Mouse (Mus musculus) G1E (cell line): ENCODE data around the gene Dnase1l3. TPM values are rescaled to one million over a fixed set of nuclear protein-coding genes. Genes with fewer than 3 reads are reported as not detected.

Experiments used
- ATAC-seq: 2 replicates; pipeline ENCODE4 v1.8.0; 2016; ENCODE audit warnings: mild to moderate bottlenecking; ENCODE audit not compliant: insufficient number of reproducible peaks, poor library complexity, low FRiP score, severe bottlenecking; ENCODE audit errors: extremely low read depth
- DNase-seq: peaks from one replicate; pipeline ENCODE4 v3.0.0; 2012; ENCODE audit warnings: low spot score
- H3K27me3 ChIP-seq: 2 replicates; pipeline ENCODE4 v1.6.1; 2012; ENCODE audit warnings: mild to moderate bottlenecking, low read length, inconsistent platforms; ENCODE audit not compliant: insufficient read depth
- H3K36me3 ChIP-seq: replicated peaks from 2 replicates; pipeline ENCODE3; 2012; ENCODE audit warnings: mild to moderate bottlenecking, inconsistent platforms
- H3K4me1 ChIP-seq: 2 replicates; pipeline ENCODE4 v1.6.1; 2012; ENCODE audit warnings: low read depth, low read length, inconsistent platforms, mixed read lengths; ENCODE audit not compliant: insufficient read depth
- H3K4me3 ChIP-seq: 2 replicates; pipeline ENCODE4 v1.5.1; 2012; ENCODE audit warnings: low read depth, mild to moderate bottlenecking, inconsistent platforms, low read length, moderate library complexity, mixed read lengths
- H3K9me3 ChIP-seq: replicated peaks from 2 replicates; pipeline ENCODE4 v1.6.1; 2012; ENCODE audit warnings: inconsistent platforms
- CTCF ChIP-seq: IDR thresholded peaks from 2 replicates; pipeline ENCODE4 v1.5.1; 2012; ENCODE audit warnings: low read depth, low read length, inconsistent platforms, mixed read lengths
- GATA1 ChIP-seq: IDR thresholded peaks from 2 replicates; pipeline ENCODE4 v1.6.1; 2012; ENCODE audit warnings: borderline replicate concordance, low read length, inconsistent platforms, mixed read lengths
- GATA2 ChIP-seq: IDR thresholded peaks from 2 replicates; pipeline ENCODE4 v1.6.1; 2012; ENCODE audit warnings: low read depth, low read length, inconsistent platforms, borderline replicate concordance
- POLR2AphosphoS5 ChIP-seq: IDR thresholded peaks from 2 replicates; pipeline ENCODE4 v1.6.1; 2012; ENCODE audit warnings: low read depth, low read length, inconsistent platforms; ENCODE audit not compliant: insufficient replicate concordance
- TAL1 ChIP-seq: conservative IDR thresholded peaks from 2 replicates; pipeline ENCODE4 v1.6.1; 2012; ENCODE audit warnings: low read depth, low read length, inconsistent platforms, mixed read lengths
- polyA plus RNA-seq: library from polyadenylated mRNA; stranded (reverse); fragments of >175 nt; gene quantifications from 2 replicates; pipeline ENCODE4 v1.2.3, GENCODE M21; 2012
- total RNA-seq, 2 experiments: library from RNA; stranded (forward) in 1 of 2; stranded (reverse) in 1 of 2; fragments of 200-1000 nt in 1 of 2; fragments of >200 nt in 1 of 2; fragmentation: Nextera tagmentation in 1 of 2; gene quantifications; 2 replicates each; pipeline ENCODE4 v1.2.3; 2014 to 2017

Dnase1l3 gene
- total RNA-seq (2014; fragmentation: Nextera tagmentation) (not detected in 2 replicates), total RNA-seq (2017) (0.05 and 0.64 TPM in 2 replicates), polyA plus RNA-seq (not detected in 2 replicates)

DNA sequence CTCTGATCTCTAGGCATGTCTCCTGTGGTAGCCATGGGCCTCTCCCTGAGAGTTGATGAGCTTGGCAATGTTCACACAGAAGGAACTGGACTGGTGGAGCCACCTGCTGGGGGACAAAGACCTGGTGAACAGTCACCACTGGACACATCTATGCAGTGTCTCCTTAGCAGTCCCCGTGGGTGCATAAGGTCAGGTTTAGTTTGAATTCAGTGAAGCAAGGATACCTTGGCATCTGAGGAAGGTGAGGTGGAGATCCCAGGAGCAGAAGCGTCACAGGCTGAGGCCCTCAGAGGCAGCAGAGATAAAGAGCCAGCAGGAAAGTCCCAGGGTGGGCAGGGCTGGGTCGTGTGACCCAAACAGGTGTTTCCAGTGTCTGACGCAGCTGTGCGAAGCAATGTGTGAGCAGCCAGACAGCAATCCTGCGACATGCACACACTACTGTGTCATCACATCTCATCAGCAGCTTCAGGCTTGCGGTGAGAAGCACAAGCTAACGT, at the start of gene Dnase1l3:
Gene Dnase1l3 (minus strand): TSS at position 303 of the 497 bp plus-strand sequence.
- Histone ChIP-seq H3K4me1 (no peaks in the 10 kb centered on the region), H3K9me3 (no peaks in the 10 kb centered on the region), H3K27me3 (0 out of 2 replicates have a peak, but pooled peaks cover 2% of the 10 kb centered on the region), H3K4me3 (no peak within 1 kb of the TSS), H3K36me3 (no peaks in the 10 kb centered on the region)
- TF ChIP-seq GATA1 (no peak), TAL1 (no peak), POLR2AphosphoS5 (no peak), CTCF (no peak), GATA2 (no peak)
- no peak for DNase-seq
- no peak for ATAC-seq

DNA sequence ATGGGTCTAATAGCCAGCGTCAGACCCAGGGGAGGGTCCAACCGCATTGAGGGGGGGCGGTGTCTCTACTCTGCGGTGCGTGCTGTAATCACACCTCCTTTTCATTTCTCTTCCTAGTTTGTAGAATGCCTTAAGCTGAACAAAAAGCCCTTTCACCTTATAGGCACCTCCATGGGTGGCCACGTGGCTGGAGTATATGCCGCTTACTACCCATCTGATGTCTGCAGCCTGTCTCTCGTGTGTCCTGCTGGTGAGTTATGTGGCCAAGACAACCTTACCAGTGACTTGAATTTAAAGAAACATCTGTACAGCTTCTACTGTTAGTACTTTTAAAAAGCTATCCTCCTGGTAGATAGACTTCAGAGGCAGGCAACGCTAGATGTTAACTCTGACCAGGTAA, 48.2 kb upstream of the Dnase1l3 start:
- DNase-seq, result no peak
- Histone ChIP-seq H3K4me1 (peaks cover 6% of the 10 kb centered on the region; the same call in 1 of the 2 replicates), H3K36me3 (no peaks in the 10 kb centered on the region), H3K27me3 (peaks cover 2% of the 10 kb centered on the region; the same call in 1 of the 2 replicates), H3K9me3 (no peaks in the 10 kb centered on the region), H3K4me3 (no peak overlapping the region)
- no peak for ATAC-seq
- no peak for TF ChIP-seq GATA2
- no peak for TF ChIP-seq GATA1
- TF ChIP-seq CTCF, result no peak
- TF ChIP-seq POLR2AphosphoS5, result no peak
- TF ChIP-seq TAL1, result no peak

GRCm38 (mm10) chr14:8042120-8042519, 47.7 kb upstream of the Dnase1l3 start:
- DNase-seq, result no peak
- peaks cover 3% of the 10 kb centered on the region; the same call in 1 of the 2 replicates for H3K27me3 ChIP-seq
- no peaks in the 10 kb centered on the region for H3K9me3 ChIP-seq
- no peak overlapping the region for H3K4me3 ChIP-seq
- ATAC-seq, result no peak
- no peaks in the 10 kb centered on the region for H3K36me3 ChIP-seq
- peaks cover 6% of the 10 kb centered on the region; the same call in 1 of the 2 replicates for H3K4me1 ChIP-seq
- no peak for TF ChIP-seq GATA1

DNA sequence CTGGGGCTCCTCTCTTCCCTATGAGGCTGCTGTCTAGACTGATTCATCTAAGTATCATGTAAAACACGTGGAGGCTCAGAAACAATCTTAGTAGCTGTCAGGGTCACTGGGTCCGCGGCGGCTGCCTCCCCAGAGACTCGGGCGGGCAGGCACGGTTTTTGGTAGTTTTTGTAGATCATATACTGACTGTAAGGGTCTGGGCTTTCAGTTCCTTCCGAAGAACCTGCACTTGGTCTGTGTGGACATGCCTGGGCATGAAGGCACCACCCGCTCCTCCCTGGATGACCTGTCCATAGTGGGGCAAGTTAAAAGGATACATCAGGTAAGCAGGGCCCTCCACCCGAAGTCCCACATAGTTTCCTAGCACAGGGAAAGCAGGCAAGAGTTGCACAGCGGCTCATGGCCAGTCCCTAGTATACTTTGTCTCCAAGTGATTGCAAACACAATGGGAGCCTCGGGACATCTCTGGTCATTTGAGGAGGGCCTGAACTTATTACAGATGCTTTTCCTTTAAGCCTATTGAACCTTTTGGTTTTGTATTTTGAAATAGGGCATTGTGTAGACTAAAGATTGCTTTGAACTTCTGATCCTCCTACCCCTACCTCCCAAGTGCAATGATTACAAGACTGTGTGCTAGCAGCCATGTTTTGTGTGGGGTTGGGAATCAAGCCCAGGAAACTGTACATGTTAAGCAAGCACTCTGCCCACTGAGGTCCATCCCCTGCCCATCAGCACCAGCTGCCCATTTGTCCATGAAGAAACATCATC, 46.7 kb upstream of the Dnase1l3 start:
- no peak for ATAC-seq
- Histone ChIP-seq H3K27me3 (peaks cover 5% of the 10 kb centered on the region; the same call in 1 of the 2 replicates), H3K4me3 (no peak overlapping the region), H3K9me3 (no peaks in the 10 kb centered on the region), H3K4me1 (peaks cover 6% of the 10 kb centered on the region; the same call in 1 of the 2 replicates), H3K36me3 (no peaks in the 10 kb centered on the region)
- DNase-seq, result no peak
- no peak for TF ChIP-seq GATA1
- no peak for TF ChIP-seq CTCF
- no peak for TF ChIP-seq POLR2AphosphoS5
- TF ChIP-seq GATA2, result no peak
- TF ChIP-seq TAL1, result no peak

DNA sequence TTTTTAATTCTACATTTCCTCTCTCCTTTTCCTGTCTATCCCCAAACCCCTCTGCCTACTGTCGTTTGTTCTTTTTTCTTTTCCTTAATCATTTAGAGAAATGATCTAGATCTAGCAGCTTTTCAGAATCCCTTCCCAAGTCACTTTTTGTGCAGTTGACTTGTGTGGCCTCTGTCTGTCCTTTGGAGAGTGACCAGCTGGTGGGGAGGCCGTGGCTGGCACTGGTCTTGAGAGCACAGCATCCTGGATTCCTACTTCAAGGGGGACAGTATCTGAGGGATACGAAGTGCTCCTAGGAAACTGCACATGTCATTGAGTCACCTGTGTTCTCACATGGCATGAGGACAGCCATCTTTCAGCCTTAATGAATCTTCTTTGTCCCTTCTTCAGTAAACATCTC, 45.8 kb upstream of the Dnase1l3 start:
- Histone ChIP-seq H3K9me3 (no peaks in the 10 kb centered on the region), H3K4me3 (no peak overlapping the region), H3K4me1 (peaks cover 6% of the 10 kb centered on the region; the same call in 1 of the 2 replicates), H3K27me3 (peaks cover 9% of the 10 kb centered on the region; the same call in 1 of the 2 replicates), H3K36me3 (no peaks in the 10 kb centered on the region)
- TF ChIP-seq POLR2AphosphoS5 (no peak), TAL1 (no peak), GATA1 (no peak), GATA2 (no peak), CTCF (no peak)
- no peak for DNase-seq
- ATAC-seq, result no peak

DNA sequence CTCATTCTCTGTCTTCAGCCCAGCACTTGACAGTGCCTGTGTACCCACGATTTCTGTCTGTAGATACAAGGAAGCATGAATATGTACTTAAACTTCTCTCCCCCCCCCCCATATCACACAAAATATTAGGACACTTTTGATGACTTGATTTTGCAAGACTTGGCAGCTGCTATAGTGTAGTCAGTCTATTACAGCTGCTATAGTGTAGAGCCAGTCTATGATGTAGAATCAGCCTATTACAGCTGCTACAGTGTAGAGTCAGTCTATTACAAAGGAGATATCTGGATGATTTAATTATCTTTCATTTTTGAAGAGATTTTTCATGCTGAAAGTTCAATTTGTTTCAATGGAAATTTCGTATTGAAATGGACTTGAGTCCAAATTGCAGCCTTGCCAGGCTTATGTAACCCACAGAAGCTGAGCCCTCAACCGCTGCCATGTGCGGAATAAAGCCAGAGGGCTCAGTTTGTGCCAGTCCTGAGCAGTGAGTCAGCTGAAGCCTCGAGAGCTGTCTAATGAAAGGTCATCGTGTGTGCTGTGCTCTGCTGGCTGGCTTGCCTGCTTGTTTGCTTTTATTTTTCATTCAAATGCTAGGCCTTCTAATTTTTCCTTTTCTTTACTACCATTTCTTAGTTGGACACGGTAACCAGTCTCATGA, 44.5 kb upstream of the Dnase1l3 start:
- H3K9me3 ChIP-seq, result no peaks in the 10 kb centered on the region
- peaks cover 12% of the 10 kb centered on the region for H3K27me3 ChIP-seq
- no peaks in the 10 kb centered on the region for H3K36me3 ChIP-seq
- H3K4me3 ChIP-seq, result no peak overlapping the region
- H3K4me1 ChIP-seq, result peaks cover 6% of the 10 kb centered on the region; the same call in 1 of the 2 replicates
- TF ChIP-seq POLR2AphosphoS5, result no peak
- no peak for TF ChIP-seq GATA2
- no peak for TF ChIP-seq GATA1
- TF ChIP-seq TAL1, result no peak
- TF ChIP-seq CTCF, result no peak
- ATAC-seq (no peak), DNase-seq (no peak)
